13 mouse cellular contexts compared by ENCODE assay signal in genomic region chr11:29350891-29351290, GRCm38 (mm10).
A peak's percentile ranks its signal among the peaks of the same experiment; 100 is the strongest.
DNase-seq lines count a peak whose midpoint lies in the region.
"Had no signal": no experiment of that assay in that cellular context is flagged by ENCODE, and none has a peak within 500 bp of the region (broad histone marks: within the 10 kb centered on the region; RNA-seq: fewer than 3 reads in every experiment).

No protein-coding gene starts in this region.

- DNase-seq in brain, adult 2 months (ENCODE audit: low read depth, low spot score), result peak; percentile 91
- peak; percentile 64 for DNase-seq in cerebellum, adult 11-12 months
- peak; percentile 82 for DNase-seq in cerebellum, adult 9-10 months
- peak; percentile 50 to 70 for DNase-seq in cerebellum, postnatal 25 days
- DNase-seq in testis, postnatal 10 days (ENCODE audit: low spot score), result no peak
- DNase-seq in liver, result no peak
- DNase-seq in right cerebral cortex, postnatal 36 days (ENCODE audit: low spot score in 2 of 2), result no peak
- DNase-seq: adrenal gland, postnatal 14 days; embryo, embryonic 11 days; gastrocnemius, adult 2 months; gastrocnemius, postnatal 25 days; heart, postnatal 36 days; kidney, adult 11 months had no signal

Comparison
In these comparisons a context has a peak if more than half of its experiments do, and no peak if none do; other contexts are left out.
1. DNase-seq: peak in brain, adult 2 months (single experiment), cerebellum, adult 11-12 months (single experiment), cerebellum, adult 9-10 months (single experiment) and cerebellum, postnatal 25 days (2 of 2); none in testis, postnatal 10 days (single experiment), liver (single experiment) and right cerebral cortex, postnatal 36 days (0 of 2).